Mouse (Mus musculus) ovary, postnatal 14 days (tissue): ENCODE data around the gene Gmppb.
"Not testable (repeated sequence)": the region's sequence is repeated elsewhere in the genome, so short reads cannot be mapped to it uniquely, and the experiment has no call there.

Experiments
- DNase-seq: peaks from one replicate; pipeline ENCODE4 v3.0.0; 2022; ENCODE audit warnings: low spot score

Gmppb gene

GRCm38 (mm10) chr9:108049016-108049455 is at the start of gene Gmppb:
Gene Gmppb (plus strand): TSS chr9:108049242.
- DNase-seq: peak; percentile 91

GRCm38 (mm10) chr9:108001922-108002770 is 46.9 kb upstream of the Gmppb start, which contains the start of gene Ip6k1:
Gene Ip6k1 (plus strand): TSS chr9:108002501.
- peak; percentile 100 for DNase-seq

GRCm38 (mm10) chr9:108002778-108003530 is 46.1 kb upstream of the Gmppb start:
- peak; percentile 42 for DNase-seq

GRCm38 (mm10) chr9:108003531-108003890 is 45.5 kb upstream of the Gmppb start:
- no peak for DNase-seq

- DNase-seq: no peak
These were observed 41.0 kb upstream of the Gmppb start for GRCm38 (mm10) chr9:108008041-108008440.

GRCm38 (mm10) chr9:108010385-108010784 is 38.7 kb upstream of the Gmppb start:
- DNase-seq: no peak

GRCm38 (mm10) chr9:108013577-108013976 is 35.5 kb upstream of the Gmppb start:
- DNase-seq: not testable (repeated sequence)

GRCm38 (mm10) chr9:108017127-108017526 is 31.9 kb upstream of the Gmppb start:
- no peak for DNase-seq

GRCm38 (mm10) chr9:108020741-108021140 is 28.3 kb upstream of the Gmppb start:
- DNase-seq: no peak

- DNase-seq: no peak
These were observed 25.8 kb upstream of the Gmppb start for GRCm38 (mm10) chr9:108023216-108023615.

GRCm38 (mm10) chr9:108026584-108026983 is 22.5 kb upstream of the Gmppb start:
- no peak for DNase-seq

- DNase-seq: no peak
These were observed 21.2 kb upstream of the Gmppb start for GRCm38 (mm10) chr9:108027867-108028266.

- DNase-seq: no peak
These were observed 16.9 kb upstream of the Gmppb start for GRCm38 (mm10) chr9:108032126-108032525.

- DNase-seq: no peak
These were observed 13.5 kb upstream of the Gmppb start for GRCm38 (mm10) chr9:108035331-108036156.

GRCm38 (mm10) chr9:108044751-108045492 is 4.1 kb upstream of the Gmppb start:
- no peak for DNase-seq

GRCm38 (mm10) chr9:108046582-108046981 is 2.5 kb upstream of the Gmppb start:
- no peak for DNase-seq

- DNase-seq: no peak
These were observed 1.2 kb upstream of the Gmppb start for GRCm38 (mm10) chr9:108047601-108048565.

GRCm38 (mm10) chr9:108048566-108048955 is 481 bp upstream of the Gmppb start:
- no peak for DNase-seq

GRCm38 (mm10) chr9:108049561-108050251 is 664 bp downstream of the Gmppb start:
- no peak for DNase-seq
